Mouse (Mus musculus): Measurements from ENCODE around the gene Eif5a. TPM values are rescaled to one million over a fixed set of nuclear protein-coding genes. Genes with fewer than 3 reads are reported as not detected.

Gene Eif5a
- total RNA-seq (2014; rRNA removed) (321 and 404 TPM in 2 replicates), polyA plus RNA-seq (2012; rRNA removed) (374 and 408 TPM in 2 replicates)

GRCm38 (mm10) chr11:69921114-69922011 lies at the start of gene Eif5a:
Eif5a (minus strand) TSS chr11:69921958.
- peak within 1 kb of the TSS; percentile 89 for H3K4me3 ChIP-seq (ENCODE audit: insufficient read depth, low read depth, low read length)
- H3K79me2 ChIP-seq (ENCODE audit: control insufficient read depth, insufficient read depth, low read length) = peaks cover 11% of the 10 kb centered on the region
- peak within 1 kb of the TSS; percentile 93 for H3K27ac ChIP-seq (replicated peaks; ENCODE audit: insufficient read depth, low read depth, low read length)
- H3K4me1 ChIP-seq (ENCODE audit: control insufficient read depth, insufficient read depth, low read length) = peaks cover 5% of the 10 kb centered on the region; the same call in 1 of the 2 replicates
- TF ChIP-seq CTCF (IDR thresholded peaks at IDR 0.05; ENCODE audit: low read depth, low read length) = peak; percentile 63
- TF ChIP-seq POLR2A (IDR thresholded peaks at IDR 0.05; ENCODE audit: extremely low read depth, insufficient read depth, low read length) = peak; percentile 86
- DNase-seq (ENCODE audit: extremely low read depth, low read depth, low spot score) = peak; percentile 99
- H3K27me3 ChIP-seq (ENCODE audit: control insufficient read depth, insufficient read depth, low read length) = no peaks in the 10 kb centered on the region
- peaks cover 21% of the 10 kb centered on the region for H3K36me3 ChIP-seq (ENCODE audit: control insufficient read depth, insufficient read depth, low read length)
- peak within 1 kb of the TSS; percentile 97 for H3K9ac ChIP-seq (ENCODE audit: low read depth, low read length)
- WGBS = under 1% methylated on average over 78 of the region's 78 CpGs

GRCm38 (mm10) chr11:69970775-69971174 lies 49.0 kb upstream of the Eif5a start:
- no peak overlapping the region for H3K4me3 ChIP-seq (ENCODE audit: insufficient read depth, low read depth, low read length)
- DNase-seq (ENCODE audit: extremely low read depth, low read depth, low spot score) = no peak
- H3K4me1 ChIP-seq (ENCODE audit: control insufficient read depth, insufficient read depth, low read length) = 0 out of 2 replicates have a peak, but pooled peaks cover 3% of the 10 kb centered on the region
- no peak for TF ChIP-seq CTCF (IDR thresholded peaks at IDR 0.05; ENCODE audit: low read depth, low read length)
- no peak for TF ChIP-seq POLR2A (IDR thresholded peaks at IDR 0.05; ENCODE audit: extremely low read depth, insufficient read depth, low read length)
- H3K79me2 ChIP-seq (ENCODE audit: control insufficient read depth, insufficient read depth, low read length) = no peaks in the 10 kb centered on the region
- H3K27ac ChIP-seq (replicated peaks; ENCODE audit: insufficient read depth, low read depth, low read length) = no peak overlapping the region
- WGBS = 89% methylated on average over 3 of the region's 3 CpGs
- H3K36me3 ChIP-seq (ENCODE audit: control insufficient read depth, insufficient read depth, low read length) = peaks cover 23% of the 10 kb centered on the region
- H3K9ac ChIP-seq (ENCODE audit: low read depth, low read length) = no peak overlapping the region
- peaks cover 8% of the 10 kb centered on the region for H3K27me3 ChIP-seq (ENCODE audit: control insufficient read depth, insufficient read depth, low read length)

GRCm38 (mm10) chr11:69970222-69970621 lies 48.5 kb upstream of the Eif5a start:
- Histone ChIP-seq H3K36me3 (ENCODE audit: control insufficient read depth, insufficient read depth, low read length) (peaks cover 23% of the 10 kb centered on the region), H3K27me3 (ENCODE audit: control insufficient read depth, insufficient read depth, low read length) (peaks cover 11% of the 10 kb centered on the region), H3K27ac (replicated peaks; ENCODE audit: insufficient read depth, low read depth, low read length) (no peak overlapping the region), H3K4me3 (ENCODE audit: insufficient read depth, low read depth, low read length) (no peak overlapping the region), H3K9ac (ENCODE audit: low read depth, low read length) (no peak overlapping the region), H3K79me2 (ENCODE audit: control insufficient read depth, insufficient read depth, low read length) (no peaks in the 10 kb centered on the region), H3K4me1 (ENCODE audit: control insufficient read depth, insufficient read depth, low read length) (0 out of 2 replicates have a peak, but pooled peaks cover 3% of the 10 kb centered on the region)
- no peak for TF ChIP-seq POLR2A (IDR thresholded peaks at IDR 0.05; ENCODE audit: extremely low read depth, insufficient read depth, low read length)
- no peak for TF ChIP-seq CTCF (IDR thresholded peaks at IDR 0.05; ENCODE audit: low read depth, low read length)
- no peak for DNase-seq (ENCODE audit: extremely low read depth, low read depth, low spot score)
- WGBS = 86% methylated on average over 6 of the region's 6 CpGs

DNA sequence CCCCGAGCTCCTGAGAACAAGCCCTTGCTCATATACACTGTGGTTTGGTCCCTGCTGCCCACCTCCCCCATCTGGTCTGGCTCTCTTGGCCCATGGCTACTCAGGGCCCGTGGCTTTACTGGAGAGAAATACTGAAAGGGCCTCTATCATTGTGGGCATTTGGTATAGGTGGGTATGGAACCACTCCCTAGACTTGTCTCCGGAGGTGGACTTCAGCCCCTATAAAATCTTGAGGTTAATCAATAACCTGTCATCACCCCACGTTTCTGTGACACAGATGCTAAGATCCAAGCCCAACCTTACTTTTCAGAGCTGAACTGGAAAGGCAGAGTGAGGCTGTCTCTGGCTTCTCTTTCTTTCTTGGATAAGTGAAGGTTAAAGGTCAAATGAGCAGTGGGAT lies 47.0 kb upstream of the Eif5a start:
- Histone ChIP-seq H3K4me1 (ENCODE audit: control insufficient read depth, insufficient read depth, low read length) (0 out of 2 replicates have a peak, but pooled peaks cover 3% of the 10 kb centered on the region), H3K9ac (ENCODE audit: low read depth, low read length) (no peak overlapping the region), H3K27ac (replicated peaks; ENCODE audit: insufficient read depth, low read depth, low read length) (no peak overlapping the region), H3K4me3 (ENCODE audit: insufficient read depth, low read depth, low read length) (no peak overlapping the region), H3K27me3 (ENCODE audit: control insufficient read depth, insufficient read depth, low read length) (peaks cover 12% of the 10 kb centered on the region), H3K36me3 (ENCODE audit: control insufficient read depth, insufficient read depth, low read length) (peaks cover 13% of the 10 kb centered on the region; the same call in 1 of the 2 replicates), H3K79me2 (ENCODE audit: control insufficient read depth, insufficient read depth, low read length) (no peaks in the 10 kb centered on the region)
- WGBS = 55% methylated on average over 4 of the region's 4 CpGs
- no peak for DNase-seq (ENCODE audit: extremely low read depth, low read depth, low spot score)
- no peak for TF ChIP-seq CTCF (IDR thresholded peaks at IDR 0.05; ENCODE audit: low read depth, low read length)
- no peak for TF ChIP-seq POLR2A (IDR thresholded peaks at IDR 0.05; ENCODE audit: extremely low read depth, insufficient read depth, low read length)

DNA sequence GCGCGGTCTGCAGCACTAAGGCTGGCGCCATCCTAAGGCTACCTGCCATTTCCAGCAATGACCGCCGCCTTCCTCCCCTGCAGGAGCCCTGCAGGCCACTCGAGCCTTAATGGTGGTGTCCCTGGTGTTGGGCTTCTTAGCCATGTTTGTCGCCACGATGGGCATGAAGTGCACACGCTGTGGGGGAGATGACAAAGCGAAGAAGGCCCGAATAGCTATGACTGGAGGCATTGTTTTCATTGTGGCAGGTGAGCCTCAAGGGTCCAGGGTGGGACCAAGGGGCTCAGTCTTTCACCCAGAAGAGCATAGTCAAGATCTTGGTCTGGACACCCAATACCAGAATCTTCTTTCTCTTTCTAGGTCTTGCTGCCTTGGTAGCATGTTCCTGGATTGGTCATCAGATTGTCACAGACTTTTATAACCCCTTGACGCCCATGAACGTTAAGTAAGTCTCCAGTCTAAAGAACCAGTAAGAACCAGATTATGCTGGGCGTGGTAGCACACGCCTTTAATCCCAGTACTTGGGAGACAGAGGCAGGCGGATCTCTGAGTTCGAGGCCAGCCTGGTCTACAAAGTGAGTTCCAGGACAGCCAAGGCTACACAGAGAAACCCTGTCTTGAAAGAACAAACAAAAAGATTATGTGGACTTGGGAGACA lies 45.2 kb upstream of the Eif5a start:
- Histone ChIP-seq H3K9ac (ENCODE audit: low read depth, low read length) (no peak overlapping the region), H3K27ac (replicated peaks; ENCODE audit: insufficient read depth, low read depth, low read length) (no peak overlapping the region), H3K36me3 (ENCODE audit: control insufficient read depth, insufficient read depth, low read length) (peaks cover 5% of the 10 kb centered on the region; the same call in 1 of the 2 replicates), H3K4me3 (ENCODE audit: insufficient read depth, low read depth, low read length) (peak overlapping the region; percentile 29; the same call in 1 of the 2 replicates), H3K79me2 (ENCODE audit: control insufficient read depth, insufficient read depth, low read length) (no peaks in the 10 kb centered on the region), H3K4me1 (ENCODE audit: control insufficient read depth, insufficient read depth, low read length) (0 out of 2 replicates have a peak, but pooled peaks cover 3% of the 10 kb centered on the region), H3K27me3 (ENCODE audit: control insufficient read depth, insufficient read depth, low read length) (peaks cover 12% of the 10 kb centered on the region)
- WGBS = 43% methylated on average over 17 of the region's 17 CpGs
- no peak for DNase-seq (ENCODE audit: extremely low read depth, low read depth, low spot score)
- no peak for TF ChIP-seq CTCF (IDR thresholded peaks at IDR 0.05; ENCODE audit: low read depth, low read length)

Measured in liver, adult 2 months (tissue).